Comparison of ENCODE assay signal across 15 mouse cellular contexts in genomic region chr13:115025394-115025793, GRCm38 (mm10).
"Had no signal": no experiment of that assay in that cellular context is flagged by ENCODE, and none has a peak within 500 bp of the region (broad histone marks: within the 10 kb centered on the region; RNA-seq: fewer than 3 reads in every experiment).

No protein-coding gene starts in this region.

- H3K4me2 ChIP-seq: neural tube, embryonic 12.5 days; stomach, embryonic 15.5 days had no signal

- H3K27me3 ChIP-seq: neural tube, embryonic 12.5 days; stomach, embryonic 15.5 days had no signal

- H3K4me1 ChIP-seq: neural tube, embryonic 12.5 days; stomach, embryonic 15.5 days had no signal

- H3K36me3 ChIP-seq: neural tube, embryonic 12.5 days; stomach, embryonic 15.5 days had no signal

- H3K9ac ChIP-seq: neural tube, embryonic 12.5 days; stomach, embryonic 15.5 days had no signal

- H3K9me3 ChIP-seq: neural tube, embryonic 12.5 days; stomach, embryonic 15.5 days had no signal

- H3K4me3 ChIP-seq: neural tube, embryonic 12.5 days; stomach, embryonic 15.5 days had no signal

- DNase-seq: retina, postnatal 1 day; right cerebral cortex, adult 18-20 months; right cerebral cortex, postnatal 14 days; right cerebral cortex, postnatal 25 days; right cerebral cortex, postnatal 4 days; spleen, adult 18-20 months; thymus, adult 18-20 months; thymus, adult 2 months; thymus, postnatal 14 days; thymus, postnatal 25 days; thymus, postnatal 36 days; thymus, postnatal 4 days had no signal

- H3K27ac ChIP-seq: neural tube, embryonic 12.5 days; stomach, embryonic 15.5 days; stomach, postnatal 0 days had no signal
